Mouse (Mus musculus) limb, embryonic 15.5 days (tissue): ENCODE data around the gene Med12l. TPM values are rescaled to one million over a fixed set of nuclear protein-coding genes. Genes with fewer than 3 reads are reported as not detected.

ENCODE experiments used
- ATAC-seq: fragments of 200-750 bp; cut with Nextera tagmentation; 2 replicates; pipeline ENCODE4 v1.8.0; 2017; ENCODE audit warnings: low read depth, moderate TSS enrichment; ENCODE audit not compliant: insufficient number of reproducible peaks, low FRiP score, low TSS enrichment
- H3K27ac ChIP-seq: fragments of 300-500 bp; sonication (generic); 2 replicates; pipeline ENCODE4 v1.5.1; 2015; ENCODE audit warnings: moderate library complexity, mild to moderate bottlenecking, inconsistent platforms
- H3K27me3 ChIP-seq: fragments of 300-500 bp; sonication (generic); 2 replicates; pipeline ENCODE4 v1.6.1; 2015; ENCODE audit warnings: inconsistent platforms
- H3K36me3 ChIP-seq: fragments of 300-500 bp; sonication (generic); 2 replicates; pipeline ENCODE4 v1.6.1; 2015; ENCODE audit warnings: inconsistent platforms
- H3K4me1 ChIP-seq: fragments of 300-500 bp; sonication (generic); 2 replicates; pipeline ENCODE4 v1.6.1; 2015; ENCODE audit warnings: inconsistent platforms
- H3K4me2 ChIP-seq: fragments of 300-500 bp; sonication (generic); 2 replicates; pipeline ENCODE4 v1.6.1; 2015; ENCODE audit warnings: mild to moderate bottlenecking, inconsistent platforms
- H3K4me3 ChIP-seq: fragments of 300-500 bp; sonication (generic); 2 replicates; pipeline ENCODE4 v1.5.1; 2015; ENCODE audit warnings: mild to moderate bottlenecking, inconsistent platforms
- H3K9ac ChIP-seq: fragments of 300-500 bp; sonication (generic); 2 replicates; pipeline ENCODE4 v1.6.1; 2015; ENCODE audit warnings: inconsistent platforms
- H3K9me3 ChIP-seq: fragments of 300-500 bp; sonication (generic); 2 replicates; pipeline ENCODE4 v1.6.1; 2016; ENCODE audit warnings: inconsistent platforms
- WGBS: fragments of 180-500 bp; shearing (Covaris S2); methylation state at CpG from one replicate; pipeline ENCODE4 v1.1.7; 2015; 5-methylcytosine and 5-hydroxymethylcytosine counted together
- polyA plus RNA-seq: library from polyadenylated mRNA; unstranded; fragments of >200 nt; fragmentation: Nextera tagmentation; extraction: Ambion mirVana; gene quantifications from 2 replicates; pipeline ENCODE4 v1.2.1, GENCODE M21; 2015

Med12l gene
- polyA plus RNA-seq, 1 experiment from 2014 or later = 2.0 TPM

DNA sequence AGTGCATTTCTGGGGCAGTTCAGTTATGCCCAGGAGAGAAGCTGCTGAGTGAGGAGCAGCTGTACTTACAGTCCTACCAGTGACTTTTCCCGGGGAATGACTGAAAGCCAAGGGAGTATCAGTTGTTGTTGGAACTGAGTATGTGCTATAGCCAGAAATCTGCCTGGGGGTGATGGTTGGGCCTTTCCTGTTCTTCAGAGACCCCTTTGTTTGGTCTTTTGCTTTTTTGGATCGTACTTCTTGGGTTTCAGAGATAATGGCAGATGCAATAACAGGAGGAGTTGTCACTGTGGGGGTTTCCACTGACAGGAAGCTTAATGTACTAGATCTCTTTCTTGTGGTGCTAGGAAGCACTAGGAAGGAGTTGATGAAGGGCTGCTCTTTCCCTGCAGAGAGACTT lies 322.9 kb downstream of the Med12l start:
- H3K36me3 ChIP-seq = peaks cover 61% of the 10 kb centered on the region
- WGBS = 95% methylated on average over 2 of the region's 2 CpGs
- no peaks in the 10 kb centered on the region for H3K9me3 ChIP-seq
- H3K4me3 ChIP-seq = no peak overlapping the region
- no peaks in the 10 kb centered on the region for H3K4me1 ChIP-seq
- H3K4me2 ChIP-seq = no peak overlapping the region
- no peak overlapping the region for H3K9ac ChIP-seq
- no peak for ATAC-seq
- H3K27me3 ChIP-seq = no peaks in the 10 kb centered on the region
- H3K27ac ChIP-seq = no peak overlapping the region

DNA sequence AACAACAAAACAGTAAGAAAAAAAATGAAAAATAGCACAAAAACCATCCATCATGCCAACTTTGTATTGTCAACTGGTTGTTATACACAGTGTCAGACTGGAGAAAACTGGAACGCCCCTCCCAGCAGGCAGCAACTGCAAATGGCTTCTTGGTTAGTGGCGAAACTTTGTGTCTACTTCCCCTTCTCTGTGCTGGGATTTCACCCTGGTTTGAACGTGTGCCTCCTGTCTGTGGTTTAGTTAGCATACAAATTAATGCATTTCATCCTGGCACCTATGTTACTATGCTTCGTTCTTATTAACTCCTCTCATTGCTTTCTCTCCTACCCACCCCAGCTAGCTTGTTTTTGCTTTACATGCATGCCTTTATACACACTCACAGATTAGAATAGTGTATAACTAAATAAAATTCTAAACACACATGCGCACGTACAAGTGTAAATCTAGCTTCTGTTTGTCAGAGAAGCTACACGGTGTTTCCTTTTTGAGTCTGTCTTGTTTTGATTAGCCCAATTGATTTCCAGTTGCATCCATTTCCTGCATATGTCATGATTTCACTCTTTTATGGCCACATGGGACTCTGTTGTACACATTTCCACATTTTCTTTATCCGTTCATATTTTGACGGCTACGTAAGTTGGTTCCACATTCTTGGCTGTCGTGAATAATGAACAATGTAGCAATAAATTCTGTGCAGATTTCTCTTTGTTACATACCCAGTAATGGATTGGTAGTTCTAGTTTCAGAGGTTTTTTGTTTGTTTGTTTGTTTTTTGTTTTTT lies 336.2 kb downstream of the Med12l start:
- no peak overlapping the region for H3K27ac ChIP-seq
- no peaks in the 10 kb centered on the region for H3K27me3 ChIP-seq
- H3K4me2 ChIP-seq = peak overlapping the region; percentile 28
- H3K36me3 ChIP-seq = peaks cover 13% of the 10 kb centered on the region
- no peaks in the 10 kb centered on the region for H3K9me3 ChIP-seq
- 0 out of 2 replicates have a peak, but pooled peaks cover 3% of the 10 kb centered on the region for H3K4me1 ChIP-seq
- WGBS = 56% methylated on average over 11 of the region's 11 CpGs
- H3K9ac ChIP-seq = no peak overlapping the region
- ATAC-seq = no peak
- peak overlapping the region; percentile 19 for H3K4me3 ChIP-seq

DNA sequence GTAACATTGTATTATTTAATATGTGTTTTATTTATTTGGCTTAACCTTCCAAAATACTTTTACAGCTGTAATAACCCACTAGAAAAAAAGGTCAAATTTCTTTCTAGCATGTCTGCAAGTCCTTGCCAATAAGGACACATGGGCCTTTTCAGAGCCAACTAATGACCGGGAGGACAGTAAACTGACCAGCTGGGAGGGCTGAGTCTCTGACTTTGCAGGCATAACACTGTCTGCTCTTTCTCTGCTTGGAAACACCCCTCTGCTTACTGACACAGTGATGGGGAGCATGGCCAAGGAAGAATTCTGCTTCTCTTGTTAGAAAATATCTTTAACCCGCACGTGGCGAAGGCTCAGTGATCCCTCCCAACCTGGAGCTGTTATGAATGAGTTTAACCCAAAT lies 337.4 kb downstream of the Med12l start:
- no peaks in the 10 kb centered on the region for H3K27me3 ChIP-seq

DNA sequence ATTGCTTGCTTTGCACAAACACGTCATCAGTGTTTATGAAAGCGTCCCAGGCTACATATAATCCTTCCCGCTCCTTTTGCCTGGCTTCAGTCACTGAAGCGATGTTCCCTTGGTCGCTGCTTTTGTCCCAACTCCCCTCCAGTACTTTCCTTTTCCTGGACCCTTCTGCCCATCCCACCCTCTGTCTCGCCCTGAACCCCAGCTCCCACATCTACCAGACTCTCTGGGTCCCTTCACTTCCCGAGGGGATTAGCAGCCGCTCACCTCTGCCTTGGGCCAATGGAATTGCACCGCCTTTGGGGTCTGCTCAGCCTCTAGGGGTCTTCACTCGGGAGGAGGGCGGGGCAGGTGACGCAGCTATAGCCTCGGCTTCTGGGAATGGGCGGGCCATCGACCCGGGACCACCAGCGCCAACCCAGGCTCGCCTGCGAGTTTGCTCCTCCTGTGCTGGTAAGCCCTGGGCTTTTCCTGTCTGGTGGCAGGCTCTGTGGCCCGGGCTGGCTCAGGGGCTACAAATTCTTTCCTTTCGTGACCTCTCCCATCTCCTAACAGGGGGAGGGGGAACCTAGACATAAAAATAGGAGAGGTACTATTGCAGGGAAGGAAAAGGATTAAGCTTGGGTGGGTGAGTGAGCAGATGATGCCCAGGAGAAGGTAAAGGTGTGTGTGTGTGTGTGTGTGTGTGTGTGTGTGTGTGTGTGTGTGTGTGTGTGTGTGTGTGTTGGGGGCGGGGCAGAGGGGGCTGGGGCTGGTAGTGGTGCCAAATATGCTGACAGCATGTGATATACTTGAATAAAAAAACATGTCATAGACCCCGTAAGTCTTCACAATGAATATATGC lies 338.7 kb downstream of the Med12l start, which contains the start of gene Igsf10:
Igsf10 (minus strand) TSS at position 330 of the 841 bp plus-strand sequence.
- Histone ChIP-seq H3K27ac (peak within 1 kb of the TSS; percentile 87), H3K4me1 (0 out of 2 replicates have a peak, but pooled peaks cover 3% of the 10 kb centered on the region), H3K9ac (peak within 1 kb of the TSS; percentile 42), H3K4me3 (peak within 1 kb of the TSS; percentile 62), H3K9me3 (no peaks in the 10 kb centered on the region), H3K36me3 (peaks cover 10% of the 10 kb centered on the region), H3K27me3 (no peaks in the 10 kb centered on the region), H3K4me2 (peak within 1 kb of the TSS; percentile 54)
- WGBS = 3% methylated on average over 23 of the region's 23 CpGs
- peak; percentile 87 for ATAC-seq

More for the DNA sequence above, 337.4 kb downstream of the Med12l start:
- 31% methylated on average over 4 of the region's 4 CpGs for WGBS
- Histone ChIP-seq H3K36me3 (peaks cover 12% of the 10 kb centered on the region), H3K4me3 (peak overlapping the region; percentile 62), H3K9me3 (no peaks in the 10 kb centered on the region), H3K4me1 (0 out of 2 replicates have a peak, but pooled peaks cover 3% of the 10 kb centered on the region), H3K27ac (peak overlapping the region; percentile 87), H3K9ac (peak overlapping the region; percentile 20; the same call in 1 of the 2 replicates), H3K4me2 (peak overlapping the region; percentile 54)
- 0 out of 2 replicates have a peak, but pooled peaks have one; percentile 42 for ATAC-seq

DNA sequence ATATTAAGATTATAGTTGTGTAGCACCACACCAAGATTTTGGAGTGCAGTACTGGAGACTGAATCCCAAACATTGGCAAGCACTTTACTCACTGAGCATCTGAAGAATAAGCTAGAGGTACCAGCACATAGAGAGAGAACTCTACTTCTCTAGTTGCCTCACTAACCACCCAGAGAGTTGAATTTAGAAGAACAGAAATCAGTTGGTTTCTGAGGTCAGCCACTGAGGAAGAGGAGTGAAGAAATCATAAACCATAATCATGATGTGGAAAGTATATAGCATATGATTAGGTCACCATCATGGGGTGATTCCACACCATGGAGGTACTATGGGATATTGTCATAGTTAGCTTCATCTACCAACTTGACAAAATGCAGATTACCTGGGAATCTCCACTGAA lies 346.1 kb downstream of the Med12l start:
- H3K9me3 ChIP-seq = no peaks in the 10 kb centered on the region
- no peak for ATAC-seq
- H3K36me3 ChIP-seq = no peaks in the 10 kb centered on the region
- H3K4me2 ChIP-seq = no peak overlapping the region
- no peaks in the 10 kb centered on the region for H3K27me3 ChIP-seq
- H3K4me3 ChIP-seq = no peak overlapping the region
- H3K9ac ChIP-seq = no peak overlapping the region
- H3K4me1 ChIP-seq = no peaks in the 10 kb centered on the region
- H3K27ac ChIP-seq = no peak overlapping the region

DNA sequence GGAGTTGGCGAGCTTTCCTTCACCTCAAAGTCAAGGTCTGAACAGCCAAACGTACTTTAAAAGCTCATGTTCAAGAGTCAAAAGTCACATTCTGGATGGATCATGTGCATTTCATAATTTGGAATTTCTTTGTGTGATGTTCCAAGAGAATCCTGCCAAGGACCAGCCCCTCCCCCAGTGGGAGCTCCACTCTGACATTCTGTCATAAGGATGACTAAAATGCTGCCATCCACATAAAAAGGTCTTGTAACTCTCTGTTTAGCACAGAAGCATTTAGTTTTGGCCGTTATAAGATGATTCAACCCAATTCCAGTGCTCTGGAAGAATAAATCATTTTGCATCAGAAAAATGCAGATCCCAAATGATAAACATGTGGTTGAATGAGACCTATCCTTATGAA lies 348.5 kb downstream of the Med12l start:
- H3K4me2 ChIP-seq = no peak overlapping the region
- no peaks in the 10 kb centered on the region for H3K36me3 ChIP-seq
- H3K4me1 ChIP-seq = no peaks in the 10 kb centered on the region
- no peaks in the 10 kb centered on the region for H3K27me3 ChIP-seq
- no peak for ATAC-seq
- no peaks in the 10 kb centered on the region for H3K9me3 ChIP-seq
- WGBS = 68% methylated on average over 3 of the region's 3 CpGs
- H3K9ac ChIP-seq = no peak overlapping the region
- H3K27ac ChIP-seq = no peak overlapping the region
- H3K4me3 ChIP-seq = no peak overlapping the region

DNA sequence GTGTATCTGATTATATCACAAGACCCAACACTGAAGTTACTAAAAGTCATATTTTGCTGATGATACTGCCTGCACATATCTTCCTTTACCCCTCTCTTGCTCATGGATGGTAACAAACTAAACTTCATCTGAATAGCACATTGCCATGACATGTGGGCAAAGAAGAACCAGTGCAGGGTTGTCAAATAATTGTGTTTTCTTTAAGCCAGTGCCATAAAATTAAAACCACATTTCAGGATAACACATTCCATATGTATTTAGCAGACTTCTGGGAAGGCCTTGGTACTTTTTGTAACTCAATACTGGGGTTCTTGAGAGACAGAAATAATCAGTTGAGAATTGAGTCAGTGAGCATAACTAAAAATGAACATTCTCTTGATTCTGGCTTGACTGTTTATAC lies 354.5 kb downstream of the Med12l start:
- no peak for ATAC-seq
- no peak overlapping the region for H3K27ac ChIP-seq
- H3K4me3 ChIP-seq = no peak overlapping the region
- no peaks in the 10 kb centered on the region for H3K9me3 ChIP-seq
- no peaks in the 10 kb centered on the region for H3K36me3 ChIP-seq
- H3K4me2 ChIP-seq = no peak overlapping the region
- H3K27me3 ChIP-seq = no peaks in the 10 kb centered on the region
- no peak overlapping the region for H3K9ac ChIP-seq
- no peaks in the 10 kb centered on the region for H3K4me1 ChIP-seq

DNA sequence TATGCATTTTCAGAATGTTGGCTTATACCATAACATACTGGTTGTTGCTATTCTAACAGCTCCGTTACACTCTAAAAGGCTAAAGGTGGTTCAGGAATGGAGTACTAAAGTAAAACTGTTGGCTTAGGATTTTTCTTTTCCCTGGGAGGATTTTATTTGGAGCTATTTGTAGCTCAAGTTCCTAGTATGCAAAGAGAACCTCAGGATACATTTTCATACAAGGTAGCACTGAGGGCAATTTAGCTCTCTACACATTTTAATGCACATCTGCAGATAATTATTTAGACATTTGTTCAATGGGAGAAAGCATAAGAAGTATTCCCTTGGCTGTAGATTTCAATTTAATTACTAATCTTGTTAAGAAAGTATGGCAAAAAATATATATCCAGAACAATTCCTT lies 356.3 kb downstream of the Med12l start:
- ATAC-seq = no peak
- H3K9me3 ChIP-seq = no peaks in the 10 kb centered on the region
- no peak overlapping the region for H3K4me2 ChIP-seq
- H3K4me3 ChIP-seq = no peak overlapping the region
- H3K36me3 ChIP-seq = no peaks in the 10 kb centered on the region
- H3K27me3 ChIP-seq = no peaks in the 10 kb centered on the region
- H3K4me1 ChIP-seq = no peaks in the 10 kb centered on the region
- H3K9ac ChIP-seq = no peak overlapping the region
- 0 out of 2 replicates have a peak overlapping the region, but pooled peaks have one; percentile 24 for H3K27ac ChIP-seq
- 29% methylated on average over 1 of the region's 1 CpGs for WGBS

Other genes starting within 250 kb of the Med12l start
- gene Mindy4b-ps, start 183.5 kb upstream of the Med12l start, polyA plus RNA-seq = not detected in 2 replicates
- gene Clrn1, start 120.5 kb upstream of the Med12l start, polyA plus RNA-seq = 0.20 and 0.22 TPM in 2 replicates
- 0.94 and 1.6 TPM in 2 replicates for gene Gpr171, start 96.0 kb downstream of the Med12l start, polyA plus RNA-seq
- 1.5 and 2.1 TPM in 2 replicates for gene P2ry14, start 147.8 kb downstream of the Med12l start, polyA plus RNA-seq
- 39.1 and 39.8 TPM in 2 replicates for gene Gpr87, start 189.3 kb downstream of the Med12l start, polyA plus RNA-seq
- 1.3 and 1.5 TPM in 2 replicates for gene P2ry13, start 205.1 kb downstream of the Med12l start, polyA plus RNA-seq